Mouse (Mus musculus): Measurements from ENCODE around the gene Phc2.

DNA sequence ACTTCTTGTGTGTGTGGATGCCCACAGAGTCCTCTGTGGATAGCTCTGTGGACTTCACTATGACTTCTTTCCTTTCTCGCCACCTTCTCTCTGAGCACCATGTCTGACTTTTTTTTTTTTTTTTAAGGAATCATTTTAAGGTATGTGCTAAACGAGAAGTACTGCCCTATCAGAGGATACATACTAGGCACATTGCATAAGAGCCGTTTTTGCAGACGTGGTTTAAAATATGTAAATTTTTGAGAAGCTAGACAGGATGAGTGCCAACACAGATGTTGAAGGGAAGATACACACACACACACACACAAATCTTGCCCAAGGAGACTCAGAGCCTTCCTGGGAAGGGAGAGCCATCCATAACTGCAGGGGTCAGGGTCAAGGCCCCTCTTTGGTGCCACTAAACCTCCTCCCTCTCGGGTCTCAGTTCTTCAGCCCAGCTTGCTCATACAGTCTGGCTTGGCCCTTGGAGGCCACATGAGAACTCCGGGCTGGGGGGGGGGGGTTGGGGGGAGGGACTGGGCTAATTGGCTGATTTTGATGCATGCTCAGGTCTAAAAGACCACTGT, 35.3 kb downstream of the Phc2 start:
- no peak for TF ChIP-seq CTCF (IDR thresholded peaks at IDR 0.05; ENCODE audit: low read depth)
- TF ChIP-seq EP300 (optimal IDR thresholded peaks at IDR 0.05), result no peak

Measured in stomach, postnatal 0 days (tissue).